Mouse (Mus musculus) liver, embryonic 14.5 days (tissue): ENCODE measurements around the gene Lamtor2. TPM values are rescaled to one million over a fixed set of nuclear protein-coding genes. Genes with fewer than 3 reads are reported as not detected.

Experiments
- ATAC-seq: fragments of 200-750 bp; cut with Nextera tagmentation; 2 replicates; pipeline ENCODE4 v1.8.0; 2017; ENCODE audit warnings: moderate number of reproducible peaks, mild to moderate bottlenecking, moderate library complexity; ENCODE audit not compliant: insufficient read depth
- DNase-seq, 3 experiments: peaks; one replicate each; pipeline ENCODE4 v3.0.0-alpha.2; 2012 to 2013; ENCODE audit warnings: low read depth in 3 of 3, low spot score in 3 of 3
- H3K27ac ChIP-seq: fragments of 300-500 bp; sonication (generic); 2 replicates; pipeline ENCODE4 v1.5.1; 2014; ENCODE audit warnings: moderate library complexity, mild to moderate bottlenecking, control low read depth, inconsistent platforms
- H3K27me3 ChIP-seq: fragments of 300-500 bp; sonication (generic); 2 replicates; pipeline ENCODE4 v1.6.1; 2014; ENCODE audit warnings: mild to moderate bottlenecking, low read length, moderate library complexity; ENCODE audit not compliant: control insufficient read depth, insufficient read depth
- H3K36me3 ChIP-seq: fragments of 300-500 bp; sonication (generic); replicated peaks from 2 replicates; pipeline ENCODE4 v1.6.1; 2014; ENCODE audit warnings: low read depth; ENCODE audit not compliant: control insufficient read depth, insufficient read depth
- H3K4me1 ChIP-seq, 2 experiments: fragments of 200-500 bp in 1 of 2; fragments of 300-500 bp in 1 of 2; sonication (generic) in 1 of 2; replicated peaks; 2 replicates each; pipeline ENCODE4 v1.6.1; 2012 to 2014; ENCODE audit warnings: antibody characterized with exemption in 1 of 2, inconsistent platforms in 1 of 2, low read length in 1 of 2; ENCODE audit not compliant: control insufficient read depth in 2 of 2, insufficient read depth in 2 of 2
- H3K4me2 ChIP-seq: fragments of 300-500 bp; sonication (generic); 2 replicates; pipeline ENCODE4 v1.6.1; 2014; ENCODE audit warnings: low read depth, mild to moderate bottlenecking, control low read depth, moderate library complexity
- H3K4me3 ChIP-seq, 2 experiments: fragments of 200-500 bp in 1 of 2; fragments of 300-500 bp in 1 of 2; sonication (generic) in 1 of 2; 2 replicates each; pipeline ENCODE4 v1.5.1; 2012 to 2014; ENCODE audit warnings: low read depth in 2 of 2, low read length in 2 of 2, mild to moderate bottlenecking in 2 of 2, control low read depth in 1 of 2, inconsistent platforms in 1 of 2, moderate library complexity in 1 of 2; ENCODE audit not compliant: insufficient read depth in 1 of 2
- H3K9ac ChIP-seq: fragments of 300-500 bp; sonication (generic); replicated peaks from 2 replicates; pipeline ENCODE4 v1.6.1; 2014; ENCODE audit warnings: mild to moderate bottlenecking, control low read depth, moderate library complexity
- H3K9me3 ChIP-seq: fragments of 300-500 bp; sonication (generic); 2 replicates; pipeline ENCODE4 v1.6.1; 2016; ENCODE audit warnings: low read length, mixed read lengths; ENCODE audit not compliant: control insufficient read depth
- CTCF ChIP-seq: IDR thresholded peaks from 2 replicates; pipeline ENCODE4 v1.5.1; 2016; ENCODE audit warnings: antibody characterized with exemption, low read depth, control low read depth
- EP300 ChIP-seq: IDR thresholded peaks from 2 replicates; pipeline ENCODE4 v1.6.1; 2016; ENCODE audit warnings: antibody characterized with exemption, low read depth
- WGBS: fragments of 180-500 bp; shearing (Covaris S2); extraction: QIAGEN DNeasy Blood & Tissue Kit; methylation state at CpG from one replicate; pipeline ENCODE4 v1.1.7; 2014; ENCODE audit not compliant: insufficient replicate concordance; 5-methylcytosine and 5-hydroxymethylcytosine counted together
- polyA plus RNA-seq, 2 experiments: library from polyadenylated mRNA; depleted of rRNA in 1 of 2; stranded (reverse) in 1 of 2; unstranded in 1 of 2; fragments of >200 nt; fragmentation: Nextera tagmentation in 1 of 2; extraction: Ambion mirVana in 1 of 2; gene quantifications; 2 replicates each; pipeline versions ENCODE4 v1.2.1 to v1.2.3; 2012 to 2014

Gene Lamtor2
- polyA plus RNA-seq, 2 experiments = 62.0 to 73.1 TPM

GRCm38 (mm10) chr3:88514231-88515094 lies 38.4 kb downstream of the Lamtor2 start:
- no peaks in the 10 kb centered on the region for H3K9me3 ChIP-seq
- H3K27me3 ChIP-seq = no peaks in the 10 kb centered on the region
- H3K27ac ChIP-seq = no peak overlapping the region
- no peak overlapping the region for H3K9ac ChIP-seq
- no peak for DNase-seq
- ATAC-seq = no peak
- H3K4me1 ChIP-seq = peaks cover 6 to 31% of the 10 kb centered on the region in 2 experiments
- H3K36me3 ChIP-seq = no peaks in the 10 kb centered on the region
- WGBS = 52% methylated on average over 10 of the region's 10 CpGs
- no peak overlapping the region for H3K4me2 ChIP-seq
- no peak overlapping the region for H3K4me3 ChIP-seq
- no peak for TF ChIP-seq EP300
- TF ChIP-seq CTCF = no peak

GRCm38 (mm10) chr3:88513546-88514115 lies 39.2 kb downstream of the Lamtor2 start:
- no peak overlapping the region for H3K4me3 ChIP-seq
- H3K9ac ChIP-seq = no peak overlapping the region
- no peaks in the 10 kb centered on the region for H3K36me3 ChIP-seq
- H3K4me2 ChIP-seq = no peak overlapping the region
- no peaks in the 10 kb centered on the region for H3K27me3 ChIP-seq
- no peak overlapping the region for H3K27ac ChIP-seq
- TF ChIP-seq EP300 = no peak
- ATAC-seq (no peak), DNase-seq (no peak)
- 41% methylated on average over 7 of the region's 7 CpGs for WGBS
- no peaks in the 10 kb centered on the region for H3K9me3 ChIP-seq
- peaks cover 9 to 35% of the 10 kb centered on the region in 2 experiments for H3K4me1 ChIP-seq

- peaks cover 9 to 35% of the 10 kb centered on the region in 2 experiments for H3K4me1 ChIP-seq
- H3K27ac ChIP-seq = no peak overlapping the region
- ATAC-seq (no peak), DNase-seq (no peak)
- WGBS = 28% methylated on average over 12 of the region's 15 CpGs
- no peak overlapping the region for H3K4me2 ChIP-seq
- H3K4me3 ChIP-seq = no peak overlapping the region
- no peak overlapping the region for H3K9ac ChIP-seq
- H3K36me3 ChIP-seq = no peaks in the 10 kb centered on the region
- TF ChIP-seq CTCF = no peak
- TF ChIP-seq EP300 = no peak
- H3K9me3 ChIP-seq = no peaks in the 10 kb centered on the region
- no peaks in the 10 kb centered on the region for H3K27me3 ChIP-seq
Measured at GRCm38 (mm10) chr3:88512896-88513545, 39.9 kb downstream of the Lamtor2 start.

GRCm38 (mm10) chr3:88512141-88512895 lies 40.6 kb downstream of the Lamtor2 start:
- Histone ChIP-seq H3K4me2 (no peak overlapping the region), H3K27ac (no peak overlapping the region), H3K9me3 (no peaks in the 10 kb centered on the region), H3K27me3 (no peaks in the 10 kb centered on the region), H3K9ac (no peak overlapping the region), H3K4me1 (peaks cover 9 to 35% of the 10 kb centered on the region in 2 experiments), H3K36me3 (no peaks in the 10 kb centered on the region), H3K4me3 (no peak overlapping the region)
- TF ChIP-seq EP300 (no peak), CTCF (no peak)
- 41% methylated on average over 6 of the region's 6 CpGs for WGBS
- ATAC-seq (no peak), DNase-seq (no peak)
